Mouse (Mus musculus): Measurements from ENCODE around the gene Olfr1510. TPM values are rescaled to one million over a fixed set of nuclear protein-coding genes. Genes with fewer than 3 reads are reported as not detected.

Olfr1510 gene
- not detected in 2 replicates for total RNA-seq (2023)

GRCm38 (mm10) chr14:52414273-52414672, at the start of gene Olfr1510:
Gene Olfr1510 (minus strand): TSS chr14:52414373.

DNA sequence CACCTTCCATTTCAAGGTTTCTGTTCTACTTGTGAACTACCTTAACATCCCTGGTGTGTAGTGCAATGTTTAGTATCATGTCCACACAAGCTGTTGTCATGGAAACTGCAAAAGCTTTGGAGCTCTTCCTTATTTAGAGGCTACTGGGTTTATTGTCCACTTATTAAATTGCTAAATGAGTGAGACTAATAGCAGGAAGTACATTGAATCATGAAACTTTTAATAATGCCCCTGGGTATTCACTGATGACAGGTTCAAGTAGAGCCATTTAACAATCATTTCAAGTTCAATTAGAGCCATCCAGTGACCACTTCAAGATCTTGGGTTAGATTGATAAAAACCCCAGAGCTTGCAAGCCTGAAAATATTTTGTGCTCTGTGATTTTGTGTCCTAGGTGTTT, 28.5 kb upstream of the Olfr1510 start, which contains the start of gene Olfr1509:
Gene Olfr1509 (plus strand): TSS at position 301 of the 400 bp plus-strand sequence.

GRCm38 (mm10) chr14:52397279-52397678, 16.9 kb downstream of the Olfr1510 start, which contains the start of gene Olfr1511:
Gene Olfr1511 (minus strand): TSS chr14:52397379.

DNA sequence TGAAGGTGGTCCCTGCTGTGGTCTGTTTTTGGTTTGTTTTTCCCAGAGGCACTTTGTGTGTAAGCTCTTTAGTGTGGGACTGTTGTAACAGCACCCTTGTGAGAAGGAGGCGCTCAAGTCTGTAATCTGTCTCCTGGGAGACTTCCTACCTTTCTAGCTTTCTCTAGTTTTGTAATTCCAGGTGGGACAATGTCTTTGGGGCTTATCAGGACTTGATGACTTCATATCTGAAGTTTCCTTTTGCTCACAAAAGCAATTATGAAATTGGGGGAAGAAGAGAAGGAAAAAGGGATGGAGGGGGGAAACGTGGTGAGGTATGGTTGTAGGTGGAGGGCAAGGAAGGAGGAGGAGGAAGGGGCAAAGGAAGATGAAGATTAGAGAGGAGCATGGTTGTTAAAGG, 35.1 kb downstream of the Olfr1510 start, which contains the start of gene Olfr1512:
Gene Olfr1512 (minus strand): TSS at position 101 of the 400 bp plus-strand sequence.

Other genes with a start within 250 kb of the Olfr1510 start
- gene Supt16, start 217.0 kb downstream of the Olfr1510 start, total RNA-seq (2023): 37.8 and 48.3 TPM in 2 replicates
- 114 and 132 TPM in 2 replicates for gene Chd8, start 156.6 kb downstream of the Olfr1510 start, total RNA-seq (2023)
- 144 and 159 TPM in 2 replicates for gene Tox4, start 135.2 kb downstream of the Olfr1510 start, total RNA-seq (2023)
- gene Rab2b, start 134.8 kb downstream of the Olfr1510 start, total RNA-seq (2023): 4.1 and 6.4 TPM in 2 replicates
- 15.2 and 18.1 TPM in 2 replicates for gene Mettl3, start 109.2 kb downstream of the Olfr1510 start, total RNA-seq (2023)
- gene Sall2, start 85.6 kb downstream of the Olfr1510 start, total RNA-seq (2023): 0.54 TPM in 2 replicates
- not detected in 2 replicates for gene Olfr1513, start 58.0 kb downstream of the Olfr1510 start, total RNA-seq (2023)
- not detected in 2 replicates for gene Olfr1512, start 35.2 kb downstream of the Olfr1510 start, total RNA-seq (2023)
- gene Olfr1511, start 17.0 kb downstream of the Olfr1510 start, total RNA-seq (2023): not detected in 2 replicates
- not detected in 2 replicates for gene Olfr1509, start 28.6 kb upstream of the Olfr1510 start, total RNA-seq (2023)
- not detected in 2 replicates for gene Olfr1508, start 53.1 kb upstream of the Olfr1510 start, total RNA-seq (2023)
- gene Olfr1507, start 81.4 kb upstream of the Olfr1510 start, total RNA-seq (2023): not detected in 2 replicates

Measured in neutrophil, adult 65 days (primary cell).